Mouse (Mus musculus) heart, postnatal 10 days (tissue): Measurements from ENCODE around the gene Spcs2. TPM values are rescaled to one million over a fixed set of nuclear protein-coding genes. Genes with fewer than 3 reads are reported as not detected.
"Not testable (repeated sequence)": the region's sequence is repeated elsewhere in the genome, so short reads cannot be mapped to it uniquely, and the experiment has no call there.

Source experiments
- DNase-seq, 2 experiments: peaks; one replicate each; pipeline ENCODE4 v3.0.0; 2021
- intact Hi-C: fragments of 180-260 bp; cut with DNase I; formaldehyde crosslinking; loops from one replicate; pipeline ENCODE4 v1.15.1; 2025
- total RNA-seq, 2 experiments: library from RNA; stranded (reverse); gene quantifications; 2 replicates each; pipeline ENCODE4 v1.2.3; 2021

Gene Spcs2
- total RNA-seq, 2 experiments from 2014 or later, result 49.7 to 66.5 TPM

- no peak for DNase-seq
- intact Hi-C loops, result loop anchor here (5.0 kb wide), 1 partner anchor 36 kb away; the partner anchor contains the start of gene Spcs2
These were observed 37.2 kb downstream of the Spcs2 start for GRCm38 (mm10) chr7:99826096-99826495.

- DNase-seq, result no peak
- intact Hi-C loops, result loop anchor here (5.0 kb wide), 1 partner anchor 37 kb away; the partner anchor contains the start of gene Spcs2
These were observed 37.8 kb downstream of the Spcs2 start for GRCm38 (mm10) chr7:99825511-99825910.

DNA sequence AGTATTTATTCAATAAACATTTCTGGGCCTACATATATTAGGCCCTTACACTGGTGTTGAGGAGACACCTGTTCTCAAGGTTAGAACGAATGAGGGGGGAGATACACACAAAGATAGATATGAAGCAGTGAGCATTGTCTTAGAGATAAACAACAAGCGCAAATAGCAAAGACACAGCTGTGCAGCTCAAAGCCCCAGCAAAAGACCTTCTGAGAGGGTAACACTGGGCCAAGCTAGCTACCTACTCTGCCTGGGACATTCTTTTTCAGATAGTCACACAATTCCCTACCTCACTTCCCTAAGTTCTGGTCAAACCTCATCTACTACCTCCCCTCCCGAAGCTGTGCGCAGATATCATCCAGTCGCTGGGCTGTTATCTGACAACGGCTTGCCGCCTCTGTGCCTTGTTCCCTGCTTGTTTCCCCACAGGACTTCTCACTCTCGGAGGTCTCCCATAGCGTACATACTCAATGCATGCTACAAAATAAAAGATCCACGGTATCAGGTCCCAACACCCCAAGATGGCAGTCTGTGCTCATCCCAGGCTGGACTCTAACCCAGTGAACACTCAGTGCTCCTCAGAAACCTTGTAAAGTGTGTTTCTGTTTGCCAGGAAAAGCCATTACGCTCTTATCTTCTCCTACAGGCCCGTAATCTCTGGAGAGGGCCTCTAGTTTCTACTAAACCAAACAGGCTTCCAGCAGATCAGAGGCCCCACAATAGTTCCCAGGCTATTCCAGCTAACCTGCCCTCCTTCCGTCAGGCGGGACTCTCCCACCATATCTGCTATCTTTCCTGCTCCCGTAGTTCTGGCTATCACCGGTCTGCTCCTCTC, 38.4 kb downstream of the Spcs2 start:
- no peak for DNase-seq
- intact Hi-C loops, result loop anchor here (5.0 kb wide), 1 partner anchor 37 kb away; the partner anchor contains the start of gene Spcs2

DNA sequence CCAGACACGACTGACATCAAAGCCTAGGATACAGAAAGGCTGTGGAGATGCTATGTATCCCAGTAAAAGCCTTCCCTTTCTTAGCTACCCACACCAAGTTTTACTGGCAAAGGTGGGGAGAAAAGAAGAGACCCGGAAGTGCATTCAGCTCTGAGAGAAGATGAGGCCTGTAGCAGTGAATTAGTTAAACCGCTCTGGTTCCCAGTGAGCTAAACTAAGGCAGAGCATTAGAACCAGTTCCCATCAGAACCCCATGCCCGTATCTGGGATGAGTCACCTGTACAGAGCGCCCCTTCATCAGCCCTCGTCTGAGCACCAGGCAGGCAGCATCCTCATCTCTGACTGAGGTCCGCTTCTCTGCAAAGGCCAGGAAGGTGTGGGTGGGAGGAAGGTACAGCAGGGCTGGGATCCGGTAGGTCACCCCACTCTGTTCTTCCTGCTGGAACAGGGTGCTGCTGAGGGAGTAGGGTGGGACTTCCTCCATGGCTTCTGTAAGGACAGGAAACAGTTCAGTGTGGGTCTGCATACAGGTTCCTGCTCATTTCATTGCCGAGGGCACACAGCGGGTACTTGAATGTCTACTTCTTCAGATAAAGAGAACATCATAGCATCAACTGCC, 40.1 kb downstream of the Spcs2 start:
- DNase-seq, result no peak
- intact Hi-C loops, result no loop called here

GRCm38 (mm10) chr7:99822426-99822825, 40.8 kb downstream of the Spcs2 start:
- DNase-seq, result no peak
- intact Hi-C loops, result no loop called here

- no peak for DNase-seq
- intact Hi-C loops, result no loop called here
These were observed 41.3 kb downstream of the Spcs2 start for GRCm38 (mm10) chr7:99821953-99822352.

- intact Hi-C loops, result not testable (repeated sequence)
- DNase-seq, result peak in 1 of 2 experiments; percentile 24
These were observed 45.0 kb downstream of the Spcs2 start for GRCm38 (mm10) chr7:99818181-99818725.

- intact Hi-C loops, result loop anchor here (2.0 kb wide), 1 partner anchor 63 kb away; no protein-coding TSS in a partner anchor
- peak; percentile 34 to 65 for DNase-seq
These were observed 49.9 kb downstream of the Spcs2 start for GRCm38 (mm10) chr7:99813394-99813793.

- intact Hi-C loops, result loop anchor here (2.0 kb wide), 1 partner anchor 65 kb away; no protein-coding TSS in a partner anchor
- DNase-seq, result no peak
These were observed 51.6 kb downstream of the Spcs2 start for GRCm38 (mm10) chr7:99811661-99812060.

GRCm38 (mm10) chr7:99810814-99811213, 52.4 kb downstream of the Spcs2 start:
- intact Hi-C loops, result no loop called here
- DNase-seq, result no peak

GRCm38 (mm10) chr7:99807043-99807442, 56.2 kb downstream of the Spcs2 start:
- intact Hi-C loops, result not testable (repeated sequence)

DNA sequence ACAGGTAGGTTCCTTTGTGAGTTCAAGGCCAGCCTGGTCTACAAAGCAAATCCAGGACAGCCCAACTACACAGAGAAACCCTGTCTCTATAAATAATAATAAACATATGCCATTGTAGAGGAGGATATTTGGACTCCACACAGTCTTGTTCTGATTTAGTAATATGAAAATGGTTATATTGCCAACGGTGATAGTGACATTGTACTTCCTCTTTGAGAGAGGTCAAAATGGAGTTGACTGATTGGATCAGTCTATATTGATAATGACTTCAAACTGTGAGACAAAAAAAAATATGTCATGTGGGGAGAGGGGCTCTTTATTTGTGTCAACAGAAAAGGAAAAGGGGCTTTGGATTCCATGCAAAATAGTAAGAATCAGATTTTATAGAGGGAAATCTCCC, 57.9 kb downstream of the Spcs2 start:
- DNase-seq, result no peak
- intact Hi-C loops, result no loop called here

More at GRCm38 (mm10) chr7:99807043-99807442, 56.2 kb downstream of the Spcs2 start:
- DNase-seq, result peak in 1 of 2 experiments; percentile 49

- intact Hi-C loops, DNase-seq: not testable (repeated sequence)
These were observed 59.2 kb downstream of the Spcs2 start for GRCm38 (mm10) chr7:99804033-99804432.

DNA sequence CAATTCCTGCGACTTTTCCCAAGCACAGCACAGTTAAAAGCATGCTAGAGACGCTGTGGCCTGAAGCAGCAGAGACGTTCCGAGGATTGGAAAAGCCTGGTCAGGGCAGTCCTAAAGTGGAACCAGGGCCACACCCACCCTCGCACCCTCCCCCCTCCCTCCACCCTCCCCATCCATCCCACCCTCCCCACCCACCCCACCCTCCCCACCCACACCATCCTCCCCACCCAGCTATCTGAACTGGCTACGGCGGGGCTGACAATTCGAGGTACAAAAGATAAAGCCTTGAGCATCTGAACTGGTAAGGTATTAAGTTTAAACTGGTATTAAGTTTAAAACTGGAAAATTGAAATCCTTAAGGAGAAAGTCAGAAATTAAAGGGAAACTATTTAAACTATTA, 59.7 kb downstream of the Spcs2 start:
- intact Hi-C loops, result no loop called here
- DNase-seq, result no peak

GRCm38 (mm10) chr7:99799118-99799517, 64.1 kb downstream of the Spcs2 start:
- no peak for DNase-seq
- intact Hi-C loops, result loop anchor here (1.0 to 5.0 kb wide), 3 partner anchors 78 to 297 kb away; no protein-coding TSS in a partner anchor

DNA sequence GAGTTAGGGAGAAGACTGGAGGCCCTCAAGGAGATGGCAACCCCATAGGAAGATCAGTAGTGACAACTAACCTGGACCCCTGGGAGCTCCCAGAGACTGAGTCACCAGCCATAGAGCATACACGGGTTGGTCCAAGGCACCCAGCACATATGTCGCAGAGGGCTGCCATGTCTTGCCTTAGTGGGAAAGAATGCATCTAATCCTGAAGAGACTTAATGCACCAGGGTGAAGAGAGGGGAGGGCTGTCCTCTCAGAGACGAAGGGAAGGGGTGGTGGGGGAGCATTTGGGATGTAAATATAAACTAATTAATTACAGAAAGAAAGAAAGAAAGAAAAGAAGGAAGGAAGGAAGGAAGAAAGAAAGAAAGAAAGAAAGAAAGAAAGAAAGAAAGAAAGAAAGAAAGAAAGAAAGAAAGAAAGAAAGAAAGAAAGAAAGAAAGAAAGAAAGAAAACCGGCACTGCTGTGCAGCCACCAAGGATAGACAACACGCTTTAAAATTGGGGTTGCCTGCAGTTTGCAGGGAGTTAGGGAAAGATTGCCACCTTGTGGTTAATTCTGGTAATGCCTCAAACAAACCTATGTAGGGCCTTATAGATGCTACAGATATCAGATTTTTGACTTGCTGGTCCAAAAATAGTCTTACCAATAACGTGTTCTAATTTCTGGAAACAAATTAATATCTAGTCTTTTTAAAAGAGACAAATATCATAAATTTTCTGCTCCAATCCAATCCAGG, 65.2 kb downstream of the Spcs2 start:
- peak; percentile 81 to 85 for DNase-seq
- intact Hi-C loops, result loop anchor here (1.0 to 5.0 kb wide), 5 partner anchors 79 to 296 kb away; no protein-coding TSS in a partner anchor

DNA sequence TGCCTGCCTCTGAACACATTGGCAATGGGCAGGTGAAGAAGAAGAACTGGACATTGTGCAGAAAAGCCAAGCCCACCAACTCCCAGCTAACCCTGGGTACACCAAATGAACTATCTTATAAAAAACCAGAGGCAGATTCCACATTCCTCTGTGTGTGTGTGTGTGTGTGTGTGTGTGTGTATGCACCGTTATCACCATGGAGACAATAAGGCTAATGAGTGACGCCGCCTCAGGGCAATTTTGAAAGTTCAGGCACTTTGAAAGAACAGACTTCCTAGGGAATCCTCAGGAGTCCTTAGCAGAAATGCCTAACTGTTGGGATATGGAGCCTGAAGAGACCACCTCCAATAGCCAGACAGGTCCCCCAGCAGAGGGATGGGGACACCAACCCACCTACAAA, 66.0 kb downstream of the Spcs2 start:
- no peak for DNase-seq
- intact Hi-C loops, result loop anchor here (5.0 kb wide), 2 partner anchors 80 to 295 kb away; no protein-coding TSS in a partner anchor

DNA sequence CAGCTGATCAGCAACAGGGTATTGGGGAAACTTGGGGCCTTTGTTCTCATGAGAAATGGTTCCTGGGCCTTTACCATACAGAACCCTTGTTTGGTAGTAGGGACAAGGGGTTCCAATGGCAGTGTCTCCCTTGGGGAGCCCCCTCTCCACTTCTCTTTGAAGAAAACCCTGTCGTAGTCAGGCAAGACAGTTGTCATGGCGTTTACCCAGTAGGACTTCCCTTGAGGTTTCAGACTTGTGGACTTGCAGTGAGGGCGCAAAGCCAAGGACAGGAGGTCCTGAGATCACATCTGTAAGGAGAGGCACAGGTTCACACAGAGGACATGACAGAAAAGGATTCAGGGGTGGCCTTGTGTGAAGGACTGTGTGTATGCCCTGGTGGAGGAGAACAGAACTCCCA, 66.8 kb downstream of the Spcs2 start:
- intact Hi-C loops, result loop anchor here (5.0 kb wide), 2 partner anchors 81 to 294 kb away; no protein-coding TSS in a partner anchor
- DNase-seq, result no peak

GRCm38 (mm10) chr7:99795192-99795981, 67.9 kb downstream of the Spcs2 start:
- intact Hi-C loops, result loop anchor here (5.0 kb wide), 2 partner anchors 82 to 293 kb away; no protein-coding TSS in a partner anchor
- peak; percentile 17 to 31 for DNase-seq
